8 mouse cellular contexts compared by ENCODE assay signal in the genomic region with DNA sequence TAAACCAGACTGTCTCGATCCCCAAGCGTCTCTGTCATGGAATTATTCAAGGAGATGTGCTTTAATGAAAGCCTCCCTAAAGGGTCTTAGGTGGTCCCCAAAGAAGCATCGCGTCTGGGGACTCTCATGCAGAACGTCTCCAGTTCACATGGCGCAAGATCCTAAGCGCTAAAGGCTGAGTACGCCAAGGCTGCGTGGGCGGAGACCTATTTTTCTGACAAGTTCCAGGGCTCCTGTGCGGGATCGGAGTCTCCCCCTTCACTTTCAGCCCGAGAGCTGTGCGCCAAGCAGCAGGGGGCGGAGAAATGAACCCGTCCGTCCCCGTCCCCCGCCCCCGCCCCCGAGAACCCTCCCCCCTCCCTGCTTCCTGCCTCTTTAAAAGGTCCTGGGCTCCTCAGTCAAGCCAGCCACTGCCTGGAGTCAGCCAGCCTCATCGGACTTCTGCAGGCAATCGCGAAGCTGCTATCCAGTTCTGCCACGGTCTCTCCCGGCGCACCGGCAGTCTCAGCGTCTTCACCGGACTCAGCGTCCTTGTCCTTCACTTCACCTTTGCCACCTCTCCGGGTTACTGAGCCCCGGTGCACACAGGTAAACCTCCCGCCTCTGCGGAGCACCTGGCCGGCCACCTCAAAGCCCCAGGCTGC. TPM values are rescaled to one million over a fixed set of nuclear protein-coding genes. Genes with fewer than 3 reads are reported as not detected.
DNase-seq lines count a peak whose midpoint lies in the region; ATAC-seq and TF ChIP-seq lines count a peak whose summit lies in the region.

A gene (plus strand): TSS at position 389 of the 644 bp plus-strand sequence.

- H3K27ac ChIP-seq in cortical plate, adult 2 months (ENCODE audit: insufficient read depth, low read length), result no peak within 1 kb of the TSS

- DNase-seq in adrenal gland, adult 18-20 months (ENCODE audit: low spot score in 2 of 2), result peak; percentile 65
- DNase-seq in gastrocnemius, postnatal 14 days, result peak; percentile 82
- peak; percentile 46 for DNase-seq in hindlimb bud, embryonic 11.5 days (ENCODE audit: extremely low spot score, low read depth, low spot score)
- peak; percentile 23 to 57 for DNase-seq in left cerebral cortex, adult 9 months (ENCODE audit: low spot score in 2 of 2)
- peak; percentile 76 to 77 for DNase-seq in right cerebral cortex, postnatal 10 days (ENCODE audit: low spot score in 2 of 2)

- intact Hi-C loops in gastrocnemius, postnatal 14 days (cut with DNase I; ENCODE audit: low total_unique reads), result loop anchor here (5.0 kb wide), 2 partner anchors 329 to 569 kb away; no protein-coding TSS in a partner anchor

- 0 out of 2 replicates have a peak, but pooled peaks have one; percentile 10 for TF ChIP-seq POLR2A in cortical plate, adult 2 months (IDR thresholded peaks at IDR 0.05; ENCODE audit: extremely low read depth, insufficient read depth, low read length)

- H3K4me3 ChIP-seq in cortical plate, adult 2 months (ENCODE audit: insufficient read depth, low read length), result peak within 1 kb of the TSS; percentile 25

- peaks cover 1% of the 10 kb centered on the region; the same call in 1 of the 2 replicates for H3K4me1 ChIP-seq in cortical plate, adult 2 months (ENCODE audit: control insufficient read depth, insufficient read depth, low read length)

- TF ChIP-seq CTCF in cortical plate, adult 2 months (IDR thresholded peaks at IDR 0.05; ENCODE audit: extremely low read depth, insufficient read depth, low read length), result no peak

- ATAC-seq in megakaryocyte, adult 5-6 weeks (ENCODE audit: poor library complexity, severe bottlenecking), result peak; percentile 69
- ATAC-seq in erythroid progenitor cell, adult 5-6 weeks (replicated peaks; ENCODE audit: low FRiP score, poor library complexity, severe bottlenecking), result no peak

RNA-seq across cellular contexts. Expression of the gene that starts here (rescaled TPM):
- 10 to 100 TPM; 27.7 to 43.6 TPM for total RNA-seq in adrenal gland, adult 18-20 months (2021)
- polyA plus RNA-seq in cortical plate, adult 2 months (2012; rRNA removed), result 0.44 and 0.69 TPM in 2 replicates
- 10 to 100 TPM; 21.7 to 23.0 TPM for total RNA-seq in gastrocnemius, postnatal 14 days (2021)
- total RNA-seq in megakaryocyte, adult 5-6 weeks (2015), result 27.3 and 28.8 TPM in 2 replicates
- total RNA-seq in megakaryocyte, adult 5-6 weeks (2017), result 32.7 and 37.6 TPM in 2 replicates
- total RNA-seq in erythroid progenitor cell, adult 5-6 weeks (2015; ENCODE audit: low replicate concordance), result 5.8 and 12.6 TPM in 2 replicates
- 2.7 and 5.1 TPM in 2 replicates for total RNA-seq in erythroid progenitor cell, adult 5-6 weeks (2017; ENCODE audit: low replicate concordance)
